Mouse (Mus musculus): ENCODE data around the gene Riox1.

DNA sequence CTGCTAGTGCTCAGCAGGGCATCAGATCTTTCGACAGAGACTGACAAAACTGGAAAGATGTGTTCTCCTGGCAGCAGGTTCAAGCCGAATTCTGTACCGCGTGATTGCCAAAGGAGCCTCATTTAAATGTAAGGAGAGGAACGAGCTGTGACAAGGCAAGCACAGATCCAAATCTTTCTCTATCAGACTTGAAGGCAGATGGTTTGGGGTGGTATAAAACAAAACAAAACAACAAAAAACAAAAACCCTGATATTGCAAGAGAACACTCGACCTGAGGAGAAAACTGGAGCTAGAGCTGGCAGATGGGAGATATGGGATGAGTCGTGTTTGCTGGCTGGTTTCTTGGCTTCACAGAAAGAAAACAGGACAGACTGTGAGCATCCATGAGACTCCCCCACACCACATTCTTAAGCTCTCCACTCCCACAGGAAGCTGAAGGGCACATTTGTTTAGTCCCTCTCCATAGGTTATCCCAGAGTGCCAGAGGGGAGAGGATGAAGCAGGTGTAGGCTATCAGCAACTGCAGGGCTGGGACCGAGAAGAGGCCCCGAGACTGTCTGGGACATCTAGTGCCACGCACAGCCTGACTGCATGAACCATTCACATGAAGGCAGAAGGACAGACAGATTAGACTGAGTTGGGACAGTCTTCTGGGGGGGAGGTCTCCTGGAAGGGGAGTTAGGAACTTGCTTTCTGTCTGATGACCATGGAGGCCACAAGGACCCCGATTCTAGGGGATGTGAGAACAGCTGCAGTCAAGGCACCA is 48.1 kb downstream of the Riox1 start:
- TF ChIP-seq CTCF (IDR thresholded peaks at IDR 0.05; ENCODE audit: low read depth) (no peak), EP300 (IDR thresholded peaks at IDR 0.05; ENCODE audit: low read depth) (no peak)

Data from liver, embryonic 14.5 days (tissue).